Mouse (Mus musculus) stomach, postnatal 0 days (tissue): ENCODE data around the gene Vezf1. TPM values are rescaled to one million over a fixed set of nuclear protein-coding genes. Genes with fewer than 3 reads are reported as not detected.

Experiments used
- ATAC-seq: fragments of 200-750 bp; cut with Nextera tagmentation; 2 replicates; pipeline ENCODE4 v1.8.0; 2017; ENCODE audit not compliant: low FRiP score, low TSS enrichment
- DNase-seq: peaks from one replicate; pipeline ENCODE4 v3.0.0-alpha.2; 2016; ENCODE audit warnings: low spot score
- H3K27ac ChIP-seq: fragments of 300-500 bp; sonication (generic); replicated peaks from 2 replicates; pipeline ENCODE4 v1.5.1; 2014; ENCODE audit warnings: mild to moderate bottlenecking, control low read depth
- H3K27me3 ChIP-seq: fragments of 300-500 bp; sonication (generic); 2 replicates; pipeline ENCODE4 v1.6.1; 2014; ENCODE audit warnings: low read length; ENCODE audit not compliant: control insufficient read depth, insufficient read depth
- H3K36me3 ChIP-seq: fragments of 300-500 bp; sonication (generic); 2 replicates; pipeline ENCODE4 v1.6.1; 2014; ENCODE audit warnings: low read length, mixed read lengths; ENCODE audit not compliant: control insufficient read depth, insufficient read depth
- H3K4me1 ChIP-seq: fragments of 300-500 bp; sonication (generic); replicated peaks from 2 replicates; pipeline ENCODE4 v1.6.1; 2014; ENCODE audit warnings: antibody characterized with exemption; ENCODE audit not compliant: control insufficient read depth, insufficient read depth
- H3K4me2 ChIP-seq: fragments of 300-500 bp; sonication (generic); replicated peaks from 2 replicates; pipeline ENCODE4 v1.6.1; 2014; ENCODE audit warnings: low read depth, mild to moderate bottlenecking, control low read depth, moderate library complexity
- H3K4me3 ChIP-seq: fragments of 300-500 bp; sonication (generic); 2 replicates; pipeline ENCODE4 v1.5.1; 2014; ENCODE audit warnings: low read depth, low read length, control low read depth
- H3K9ac ChIP-seq: fragments of 300-500 bp; sonication (generic); 2 replicates; pipeline ENCODE4 v1.6.1; 2014; ENCODE audit warnings: mild to moderate bottlenecking, low read length, control low read depth, mixed read lengths
- H3K9me3 ChIP-seq: fragments of 300-500 bp; sonication (generic); 2 replicates; pipeline ENCODE4 v1.6.1; 2016; ENCODE audit warnings: low read length; ENCODE audit not compliant: control insufficient read depth
- CTCF ChIP-seq: IDR thresholded peaks from 2 replicates; pipeline ENCODE4 v1.5.1; 2016; ENCODE audit warnings: antibody characterized with exemption, low read depth, mild to moderate bottlenecking, moderate library complexity
- EP300 ChIP-seq: optimal IDR thresholded peaks from 2 replicates; pipeline ENCODE3; 2016; ENCODE audit warnings: antibody characterized with exemption
- WGBS: fragments of 180-500 bp; shearing (Covaris S2); extraction: QIAGEN DNeasy Blood & Tissue Kit; methylation state at CpG from one replicate; pipeline ENCODE4 v1.1.7; 2014; 5-methylcytosine and 5-hydroxymethylcytosine counted together
- polyA plus RNA-seq: library from polyadenylated mRNA; unstranded; fragments of >200 nt; fragmentation: Nextera tagmentation; extraction: Ambion mirVana; gene quantifications from 2 replicates; pipeline ENCODE4 v1.2.1, GENCODE M21; 2015

Vezf1 gene
- polyA plus RNA-seq, result 15.9 and 18.1 TPM in 2 replicates

- ATAC-seq, result peak; percentile 89
These were observed at the start of gene Vezf1 for GRCm38 (mm10) chr11:88067586-88068410. TSS of gene Vezf1 (plus strand) at chr11:88068279.

GRCm38 (mm10) chr11:88023933-88024332, 44.1 kb upstream of the Vezf1 start:
- no peak overlapping the region for H3K27ac ChIP-seq
- H3K4me2 ChIP-seq, result no peak overlapping the region
- no peaks in the 10 kb centered on the region for H3K4me1 ChIP-seq
- WGBS, result 68% methylated on average over 2 of the region's 2 CpGs
- H3K27me3 ChIP-seq, result no peaks in the 10 kb centered on the region
- H3K4me3 ChIP-seq, result no peak overlapping the region
- no peak overlapping the region for H3K9ac ChIP-seq
- H3K36me3 ChIP-seq, result no peaks in the 10 kb centered on the region
- no peaks in the 10 kb centered on the region for H3K9me3 ChIP-seq
- ATAC-seq (no peak), DNase-seq (no peak)
- TF ChIP-seq EP300 (no peak), CTCF (no peak)

More at GRCm38 (mm10) chr11:88067586-88068410, at the start of gene Vezf1:
- peak within 1 kb of the TSS; percentile 92 for H3K4me3 ChIP-seq
- TF ChIP-seq CTCF (no peak; the same call in 1 of the 2 replicates), EP300 (no peak)
- peak within 1 kb of the TSS; percentile 83 for H3K4me2 ChIP-seq
- no peaks in the 10 kb centered on the region for H3K9me3 ChIP-seq
- peak within 1 kb of the TSS; percentile 98 for H3K27ac ChIP-seq
- H3K9ac ChIP-seq, result peak within 1 kb of the TSS; percentile 96
- H3K4me1 ChIP-seq, result 0 out of 2 replicates have a peak, but pooled peaks cover 2% of the 10 kb centered on the region
- peak; percentile 84 for DNase-seq
- H3K27me3 ChIP-seq, result no peaks in the 10 kb centered on the region
- no peaks in the 10 kb centered on the region for H3K36me3 ChIP-seq
- WGBS, result under 1% methylated on average over 51 of the region's 81 CpGs

- Histone ChIP-seq H3K27ac (no peak overlapping the region), H3K4me1 (no peaks in the 10 kb centered on the region), H3K36me3 (no peaks in the 10 kb centered on the region), H3K9ac (no peak overlapping the region), H3K9me3 (no peaks in the 10 kb centered on the region), H3K4me3 (no peak overlapping the region), H3K27me3 (no peaks in the 10 kb centered on the region), H3K4me2 (no peak overlapping the region)
- TF ChIP-seq CTCF (no peak), EP300 (no peak)
- ATAC-seq (no peak), DNase-seq (no peak)
- WGBS, result 72% methylated on average over 9 of the region's 9 CpGs
These were observed 40.6 kb upstream of the Vezf1 start for GRCm38 (mm10) chr11:88027391-88028035.

- TF ChIP-seq CTCF (no peak), EP300 (no peak)
- Histone ChIP-seq H3K36me3 (no peaks in the 10 kb centered on the region), H3K4me3 (no peak overlapping the region), H3K27me3 (no peaks in the 10 kb centered on the region), H3K4me2 (no peak overlapping the region), H3K9me3 (no peaks in the 10 kb centered on the region), H3K9ac (no peak overlapping the region), H3K4me1 (no peaks in the 10 kb centered on the region), H3K27ac (no peak overlapping the region)
- WGBS, result 33% methylated on average over 16 of the region's 16 CpGs
- ATAC-seq (peak; percentile 26; the same call in 1 of the 2 replicates), DNase-seq (no peak)
These were observed 39.8 kb upstream of the Vezf1 start for GRCm38 (mm10) chr11:88028193-88028684.

GRCm38 (mm10) chr11:88030219-88030618, 37.9 kb upstream of the Vezf1 start:
- Histone ChIP-seq H3K4me2 (no peak overlapping the region), H3K27me3 (no peaks in the 10 kb centered on the region), H3K9me3 (no peaks in the 10 kb centered on the region), H3K27ac (no peak overlapping the region), H3K4me3 (no peak overlapping the region), H3K9ac (no peak overlapping the region), H3K36me3 (no peaks in the 10 kb centered on the region), H3K4me1 (no peaks in the 10 kb centered on the region)
- no peak for ATAC-seq
- 83% methylated on average over 7 of the region's 7 CpGs for WGBS
- no peak for TF ChIP-seq CTCF
- TF ChIP-seq EP300, result no peak
- no peak for DNase-seq
